Mouse (Mus musculus) limb, embryonic 15.5 days (tissue): Measurements from ENCODE around the gene Tmem147. TPM values are rescaled to one million over a fixed set of nuclear protein-coding genes. Genes with fewer than 3 reads are reported as not detected.

Source experiments
- ATAC-seq: fragments of 200-750 bp; cut with Nextera tagmentation; 2 replicates; pipeline ENCODE4 v1.8.0; 2017; ENCODE audit warnings: low read depth, moderate TSS enrichment; ENCODE audit not compliant: insufficient number of reproducible peaks, low FRiP score, low TSS enrichment
- H3K27ac ChIP-seq: fragments of 300-500 bp; sonication (generic); 2 replicates; pipeline ENCODE4 v1.5.1; 2015; ENCODE audit warnings: moderate library complexity, mild to moderate bottlenecking, inconsistent platforms
- H3K27me3 ChIP-seq: fragments of 300-500 bp; sonication (generic); 2 replicates; pipeline ENCODE4 v1.6.1; 2015; ENCODE audit warnings: inconsistent platforms
- H3K36me3 ChIP-seq: fragments of 300-500 bp; sonication (generic); 2 replicates; pipeline ENCODE4 v1.6.1; 2015; ENCODE audit warnings: inconsistent platforms
- H3K4me1 ChIP-seq: fragments of 300-500 bp; sonication (generic); 2 replicates; pipeline ENCODE4 v1.6.1; 2015; ENCODE audit warnings: inconsistent platforms
- H3K4me2 ChIP-seq: fragments of 300-500 bp; sonication (generic); 2 replicates; pipeline ENCODE4 v1.6.1; 2015; ENCODE audit warnings: mild to moderate bottlenecking, inconsistent platforms
- H3K4me3 ChIP-seq: fragments of 300-500 bp; sonication (generic); 2 replicates; pipeline ENCODE4 v1.5.1; 2015; ENCODE audit warnings: mild to moderate bottlenecking, inconsistent platforms
- H3K9ac ChIP-seq: fragments of 300-500 bp; sonication (generic); 2 replicates; pipeline ENCODE4 v1.6.1; 2015; ENCODE audit warnings: inconsistent platforms
- H3K9me3 ChIP-seq: fragments of 300-500 bp; sonication (generic); 2 replicates; pipeline ENCODE4 v1.6.1; 2016; ENCODE audit warnings: inconsistent platforms
- WGBS: fragments of 180-500 bp; shearing (Covaris S2); methylation state at CpG from one replicate; pipeline ENCODE4 v1.1.7; 2015; 5-methylcytosine and 5-hydroxymethylcytosine counted together
- polyA plus RNA-seq: library from polyadenylated mRNA; unstranded; fragments of >200 nt; fragmentation: Nextera tagmentation; extraction: Ambion mirVana; gene quantifications from 2 replicates; pipeline ENCODE4 v1.2.1, GENCODE M21; 2015

Tmem147 gene
- polyA plus RNA-seq, 1 experiment from 2014 or later = 199 TPM

DNA sequence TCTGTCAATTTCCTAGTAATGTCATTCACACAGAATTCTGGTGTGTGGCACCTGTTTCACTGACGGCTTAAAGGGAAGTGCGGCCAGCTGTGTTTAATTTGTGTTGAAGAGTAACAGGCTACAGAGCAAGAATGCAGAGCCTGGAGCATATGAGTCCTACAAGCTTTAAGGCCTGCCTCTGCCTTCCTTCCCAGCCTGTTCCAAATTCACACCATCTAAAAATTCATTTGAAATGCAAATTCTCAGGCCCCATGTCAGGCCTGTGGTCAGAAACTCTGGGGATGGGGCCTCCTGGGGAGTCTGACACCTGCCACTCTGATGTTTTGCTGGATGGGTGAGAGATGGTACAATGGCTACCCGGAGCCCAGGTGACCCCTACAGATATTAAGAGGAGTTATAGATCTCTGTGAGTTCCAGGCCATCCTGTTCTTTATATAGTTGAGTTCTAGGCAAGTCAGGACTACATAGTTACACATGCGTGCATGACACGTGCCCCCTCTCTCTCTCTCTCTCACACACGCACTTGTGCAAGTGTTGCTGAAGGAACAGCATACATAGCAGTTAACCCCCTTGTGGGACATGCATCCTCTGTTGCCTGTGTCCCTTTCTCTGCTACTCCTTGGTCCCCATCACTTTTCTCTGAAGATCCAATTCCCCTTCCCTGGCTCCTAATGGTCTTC lies 5.9 kb downstream of the Tmem147 start:
- H3K27me3 ChIP-seq = peaks cover 5% of the 10 kb centered on the region; the same call in 1 of the 2 replicates
- WGBS = 55% methylated on average over 6 of the region's 6 CpGs
- H3K36me3 ChIP-seq = peaks cover 20% of the 10 kb centered on the region
- no peak overlapping the region for H3K4me3 ChIP-seq
- H3K9me3 ChIP-seq = no peaks in the 10 kb centered on the region
- peaks cover 7% of the 10 kb centered on the region for H3K4me1 ChIP-seq
- H3K27ac ChIP-seq = no peak overlapping the region
- H3K4me2 ChIP-seq = no peak overlapping the region
- H3K9ac ChIP-seq = no peak overlapping the region
- no peak for ATAC-seq

DNA sequence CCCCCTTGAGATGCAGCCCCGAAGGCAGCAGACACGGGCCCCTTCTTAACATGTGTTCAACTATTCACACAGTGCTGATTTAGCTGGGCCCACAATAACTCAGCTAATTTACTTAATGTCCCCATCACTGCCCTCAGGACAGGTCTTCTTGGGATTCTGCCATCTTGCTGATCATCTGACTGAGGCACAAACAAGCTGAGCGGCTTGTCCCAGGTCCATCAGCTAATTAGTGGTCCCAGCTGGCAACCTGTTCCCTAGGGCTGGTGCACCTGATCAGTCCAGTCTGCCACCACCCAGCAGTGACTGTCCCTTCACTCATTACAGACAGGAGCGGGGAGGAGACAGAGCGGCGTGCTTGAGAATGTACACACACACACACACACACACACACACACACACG lies 8.1 kb downstream of the Tmem147 start:
- H3K4me2 ChIP-seq = no peak overlapping the region
- peaks cover 22% of the 10 kb centered on the region for H3K27me3 ChIP-seq
- H3K36me3 ChIP-seq = peaks cover 6% of the 10 kb centered on the region; the same call in 1 of the 2 replicates
- no peak overlapping the region for H3K9ac ChIP-seq
- H3K27ac ChIP-seq = no peak overlapping the region
- no peak for ATAC-seq
- no peak overlapping the region for H3K4me3 ChIP-seq
- 75% methylated on average over 7 of the region's 7 CpGs for WGBS
- no peaks in the 10 kb centered on the region for H3K9me3 ChIP-seq
- peaks cover 12% of the 10 kb centered on the region for H3K4me1 ChIP-seq

DNA sequence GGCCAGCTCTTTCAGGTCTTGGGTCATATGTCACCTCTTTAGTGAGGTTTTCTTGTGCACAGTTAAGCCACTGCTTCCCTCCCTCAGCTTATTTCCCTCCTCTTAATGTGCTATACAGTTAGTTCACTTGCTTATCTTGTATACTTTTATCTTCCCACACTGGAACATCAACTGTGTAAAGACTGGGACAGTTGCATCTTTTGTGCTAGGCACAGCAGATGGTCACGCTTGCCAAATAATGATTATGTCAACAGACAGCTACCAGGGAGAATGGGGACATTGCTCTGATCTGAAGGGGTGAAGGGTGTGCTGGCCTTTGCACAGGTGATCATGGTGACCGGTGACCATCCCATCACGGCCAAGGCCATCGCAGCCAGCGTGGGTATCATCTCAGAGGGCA lies 9.7 kb downstream of the Tmem147 start:
- no peak overlapping the region for H3K4me2 ChIP-seq
- whole genome bisulfite sequencing = 90% methylated on average over 5 of the region's 5 CpGs

DNA sequence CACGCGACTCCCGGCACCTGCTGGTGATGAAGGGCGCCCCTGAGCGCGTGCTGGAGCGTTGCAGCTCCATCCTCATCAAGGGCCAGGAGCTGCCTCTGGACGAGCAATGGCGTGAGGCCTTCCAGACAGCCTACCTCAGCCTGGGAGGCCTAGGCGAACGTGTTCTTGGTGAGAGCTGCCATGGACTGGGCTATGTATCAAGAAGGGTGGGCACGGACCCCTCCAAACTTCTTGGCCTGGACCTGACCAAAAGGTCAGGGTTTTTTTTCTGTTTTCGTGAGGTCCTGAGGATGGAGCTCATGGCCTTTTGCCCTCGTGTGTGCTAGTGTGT lies 11.7 kb downstream of the Tmem147 start:
- peak overlapping the region; percentile 60 for H3K4me2 ChIP-seq
- H3K9ac ChIP-seq = no peak overlapping the region
- H3K36me3 ChIP-seq = no peaks in the 10 kb centered on the region
- no peaks in the 10 kb centered on the region for H3K9me3 ChIP-seq
- peak overlapping the region; percentile 35 for H3K4me3 ChIP-seq
- H3K4me1 ChIP-seq = peaks cover 12% of the 10 kb centered on the region
- no peak overlapping the region for H3K27ac ChIP-seq
- ATAC-seq = no peak; the same call in 1 of the 2 replicates
- H3K27me3 ChIP-seq = peaks cover 38% of the 10 kb centered on the region
- WGBS = 11% methylated on average over 14 of the region's 14 CpGs

More for the DNA sequence above, 9.7 kb downstream of the Tmem147 start:
- Histone ChIP-seq H3K9ac (no peak overlapping the region), H3K4me1 (peaks cover 12% of the 10 kb centered on the region), H3K27ac (no peak overlapping the region), H3K4me3 (no peak overlapping the region), H3K27me3 (peaks cover 38% of the 10 kb centered on the region), H3K9me3 (no peaks in the 10 kb centered on the region), H3K36me3 (no peaks in the 10 kb centered on the region)
- ATAC-seq = no peak

DNA sequence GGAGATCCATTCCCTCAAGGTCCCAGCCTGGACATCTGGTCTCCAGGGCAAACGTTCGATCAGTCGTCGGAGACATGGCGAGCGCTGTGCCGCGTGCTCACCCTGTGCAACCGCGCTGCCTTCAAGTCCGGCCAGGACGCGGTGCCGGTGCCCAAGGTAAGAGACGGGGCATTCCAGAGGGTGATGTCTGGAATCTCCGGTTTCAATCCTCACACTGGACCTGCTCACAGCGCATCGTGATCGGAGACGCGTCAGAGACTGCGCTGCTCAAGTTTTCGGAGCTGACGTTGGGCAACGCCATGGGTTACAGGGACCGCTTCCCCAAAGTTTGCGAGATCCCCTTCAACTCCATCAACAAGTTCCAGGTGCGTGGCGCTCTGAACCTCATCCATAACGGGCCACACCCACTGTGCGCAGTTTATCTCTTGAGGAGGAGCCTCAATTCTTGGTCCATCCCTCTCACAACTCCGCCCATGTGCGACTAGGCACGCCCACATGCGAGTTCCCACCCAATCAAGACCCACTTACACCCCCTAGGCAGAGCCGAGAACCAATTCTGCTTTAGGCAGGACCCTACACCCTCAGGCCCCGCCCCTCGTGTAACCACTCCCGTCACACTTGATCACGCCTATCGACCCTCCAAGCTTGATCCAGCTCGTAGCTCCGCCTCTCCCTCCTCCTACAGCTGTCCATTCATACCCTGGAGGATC lies 12.2 kb downstream of the Tmem147 start:
- no peaks in the 10 kb centered on the region for H3K36me3 ChIP-seq
- no peaks in the 10 kb centered on the region for H3K9me3 ChIP-seq
- peak overlapping the region; percentile 60 for H3K4me2 ChIP-seq
- peaks cover 38% of the 10 kb centered on the region for H3K27me3 ChIP-seq
- ATAC-seq = peak; percentile 79
- peaks cover 12% of the 10 kb centered on the region for H3K4me1 ChIP-seq
- WGBS = 2% methylated on average over 43 of the region's 43 CpGs
- peak overlapping the region; percentile 35 for H3K4me3 ChIP-seq
- no peak overlapping the region for H3K27ac ChIP-seq
- no peak overlapping the region for H3K9ac ChIP-seq

DNA sequence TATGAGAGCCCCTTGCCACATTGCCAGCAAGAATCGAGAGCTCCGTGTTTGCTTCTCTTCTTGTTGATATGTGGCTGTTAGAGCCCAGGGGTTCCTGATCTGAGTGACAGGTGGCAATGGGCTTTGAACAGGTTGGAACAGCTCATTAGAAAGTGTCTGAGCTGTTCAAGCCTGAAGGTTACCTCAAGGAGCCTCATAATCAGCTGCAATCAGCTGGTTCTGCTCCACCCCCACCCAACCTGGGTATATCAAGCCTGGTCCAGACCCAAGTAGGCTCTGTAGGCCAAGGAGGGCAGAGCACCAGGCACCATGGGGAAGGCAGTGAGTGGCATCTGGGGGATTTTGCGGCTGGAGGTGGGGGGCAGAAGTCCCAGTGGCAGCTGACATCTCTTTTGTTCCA lies 17.4 kb downstream of the Tmem147 start, which contains the start of gene Atp4a:
Gene Atp4a (plus strand): TSS at position 268 of the 400 bp plus-strand sequence.
- H3K9ac ChIP-seq = no peak within 1 kb of the TSS
- H3K9me3 ChIP-seq = no peaks in the 10 kb centered on the region
- ATAC-seq = no peak
- H3K4me3 ChIP-seq = no peak within 1 kb of the TSS
- H3K27ac ChIP-seq = no peak within 1 kb of the TSS
- H3K4me2 ChIP-seq = no peak within 1 kb of the TSS
- 73% methylated on average over 3 of the region's 3 CpGs for WGBS
- H3K27me3 ChIP-seq = peaks cover 26% of the 10 kb centered on the region
- no peaks in the 10 kb centered on the region for H3K36me3 ChIP-seq
- peaks cover 3% of the 10 kb centered on the region for H3K4me1 ChIP-seq

DNA sequence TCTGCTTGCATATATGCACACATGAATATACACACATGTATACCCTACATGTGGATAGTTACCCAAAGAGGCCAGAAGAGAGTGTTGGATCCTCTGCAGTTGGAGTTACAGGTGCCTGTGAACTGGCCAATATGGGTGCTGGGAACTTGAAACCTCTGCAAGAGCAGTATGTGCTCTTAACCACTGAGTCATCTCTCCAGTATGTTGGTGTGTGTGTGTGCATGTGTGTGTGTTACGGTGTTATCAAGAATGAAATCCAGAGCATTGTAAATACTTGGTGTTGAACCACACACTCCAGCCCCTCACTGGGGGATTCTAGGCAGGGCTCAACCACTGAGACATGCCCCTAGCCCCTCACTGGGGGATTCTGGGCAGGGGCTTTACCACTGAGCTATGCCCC lies 21.9 kb downstream of the Tmem147 start:
- Histone ChIP-seq H3K9me3 (no peaks in the 10 kb centered on the region), H3K27ac (no peak overlapping the region), H3K27me3 (0 out of 2 replicates have a peak, but pooled peaks cover 3% of the 10 kb centered on the region), H3K4me3 (no peak overlapping the region), H3K4me2 (no peak overlapping the region), H3K4me1 (no peaks in the 10 kb centered on the region), H3K36me3 (no peaks in the 10 kb centered on the region), H3K9ac (no peak overlapping the region)
- 87% methylated on average over 1 of the region's 1 CpGs for WGBS
- no peak for ATAC-seq

DNA sequence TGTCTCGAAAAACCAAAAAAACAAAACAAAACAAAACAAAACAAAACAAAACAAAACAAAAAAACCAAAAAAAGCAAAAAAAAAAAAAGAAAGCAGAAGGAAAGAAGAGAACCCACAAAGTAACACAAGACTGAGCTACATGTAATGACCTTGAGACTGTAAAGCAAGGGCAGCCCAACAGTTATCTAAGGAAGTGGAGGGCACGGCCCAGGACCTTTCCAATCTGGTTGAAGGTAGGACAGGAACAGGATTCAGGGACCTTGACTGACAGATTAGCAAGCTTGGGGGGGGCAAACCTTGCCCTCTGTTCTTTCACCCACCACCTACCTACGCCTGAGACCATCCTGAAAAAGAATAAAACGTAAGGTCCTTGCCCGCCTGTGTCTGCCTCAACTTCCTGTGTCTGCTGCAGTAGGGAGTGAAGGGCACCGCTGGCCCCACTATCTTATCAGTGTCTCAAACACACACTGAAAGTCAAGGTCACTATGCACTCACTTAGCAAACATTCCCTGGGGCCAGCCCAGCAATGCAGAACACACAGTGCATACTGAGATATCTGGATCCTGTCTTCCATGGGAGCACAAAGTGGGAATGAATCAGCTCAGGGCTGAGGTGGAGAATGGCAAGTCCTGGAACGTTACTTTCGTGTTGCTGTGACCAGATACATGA lies 23.0 kb downstream of the Tmem147 start:
- Histone ChIP-seq H3K36me3 (no peaks in the 10 kb centered on the region), H3K27ac (no peak overlapping the region), H3K4me2 (no peak overlapping the region), H3K4me3 (no peak overlapping the region), H3K9ac (no peak overlapping the region), H3K27me3 (0 out of 2 replicates have a peak, but pooled peaks cover 3% of the 10 kb centered on the region), H3K9me3 (no peaks in the 10 kb centered on the region), H3K4me1 (no peaks in the 10 kb centered on the region)
- WGBS = 71% methylated on average over 8 of the region's 8 CpGs
- ATAC-seq = no peak

DNA sequence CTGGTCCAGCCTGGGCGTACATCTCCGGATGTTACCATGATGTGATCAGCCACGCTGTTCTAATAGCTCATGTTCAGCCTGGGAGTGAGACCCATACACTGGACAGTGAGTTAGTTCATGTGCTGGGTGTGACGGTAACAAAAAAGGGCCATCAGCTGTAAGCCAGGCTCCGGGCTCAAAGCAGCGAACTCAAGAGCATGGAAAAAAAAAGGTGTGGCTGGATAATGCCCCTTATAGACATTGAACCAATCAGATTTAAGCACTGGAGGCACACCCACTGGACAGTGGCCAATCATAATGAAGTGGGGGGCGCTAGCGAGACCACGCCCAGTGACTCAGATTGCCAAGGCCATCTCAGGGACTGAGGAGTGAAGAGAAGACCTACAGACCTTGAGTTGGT lies 30.8 kb downstream of the Tmem147 start, which contains the start of gene 2200002J24Rik:
Gene 2200002J24Rik (plus strand): TSS at position 338 of the 400 bp plus-strand sequence.
- Histone ChIP-seq H3K9ac (no peak within 1 kb of the TSS), H3K36me3 (no peaks in the 10 kb centered on the region), H3K4me2 (no peak within 1 kb of the TSS), H3K27me3 (no peaks in the 10 kb centered on the region), H3K4me3 (no peak within 1 kb of the TSS), H3K27ac (no peak within 1 kb of the TSS), H3K4me1 (no peaks in the 10 kb centered on the region), H3K9me3 (no peaks in the 10 kb centered on the region)
- no peak for ATAC-seq
- 38% methylated on average over 9 of the region's 9 CpGs for WGBS

DNA sequence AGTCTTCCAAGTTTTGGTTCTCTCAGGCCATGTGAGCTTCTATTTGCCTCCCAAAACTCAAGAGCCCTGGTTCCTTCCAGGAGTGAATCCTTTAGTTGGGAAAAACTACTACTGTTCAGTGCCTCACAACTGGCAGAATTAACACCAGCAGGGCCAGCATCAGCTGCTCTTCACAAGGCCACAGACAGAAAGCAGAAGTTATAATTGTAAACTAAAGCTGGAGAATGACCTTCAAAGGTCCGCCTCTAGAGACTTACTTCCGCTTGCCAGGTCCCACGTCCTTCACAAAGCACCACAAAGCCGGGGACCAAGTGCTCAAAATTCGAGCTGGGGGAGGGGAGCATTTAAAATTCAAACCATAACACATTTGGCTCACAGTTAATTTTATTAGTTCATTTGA lies 31.2 kb downstream of the Tmem147 start:
- H3K9me3 ChIP-seq = no peaks in the 10 kb centered on the region
- no peaks in the 10 kb centered on the region for H3K36me3 ChIP-seq
- H3K4me2 ChIP-seq = no peak overlapping the region
- no peak overlapping the region for H3K4me3 ChIP-seq
- H3K27me3 ChIP-seq = no peaks in the 10 kb centered on the region
- H3K9ac ChIP-seq = no peak overlapping the region
- no peak for ATAC-seq
- 59% methylated on average over 5 of the region's 5 CpGs for WGBS
- no peaks in the 10 kb centered on the region for H3K4me1 ChIP-seq
- no peak overlapping the region for H3K27ac ChIP-seq

DNA sequence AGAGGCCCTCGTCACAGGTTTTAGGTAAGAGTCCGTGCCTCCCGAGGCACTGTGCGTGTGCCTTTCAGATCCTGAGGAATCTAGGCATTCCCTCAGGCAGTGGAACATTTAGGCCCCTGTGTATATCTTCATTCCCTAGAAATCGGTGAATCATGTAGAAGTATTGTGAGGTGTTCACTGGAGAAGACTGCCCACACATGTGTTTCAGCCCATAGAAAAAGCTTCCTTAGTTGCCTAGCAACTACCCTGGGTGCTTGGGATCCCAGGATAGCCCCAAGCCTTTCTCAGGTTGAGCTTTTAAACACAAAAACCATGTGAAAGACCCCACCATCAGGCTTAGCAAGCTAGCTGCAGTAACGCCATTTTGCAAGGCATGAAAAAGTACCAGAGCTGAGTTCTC lies 41.0 kb downstream of the Tmem147 start:
- H3K4me2 ChIP-seq = no peak overlapping the region
- H3K27ac ChIP-seq = no peak overlapping the region
- H3K4me1 ChIP-seq = no peaks in the 10 kb centered on the region
- H3K9me3 ChIP-seq = no peaks in the 10 kb centered on the region
- no peak overlapping the region for H3K4me3 ChIP-seq
- H3K9ac ChIP-seq = no peak overlapping the region
- H3K27me3 ChIP-seq = peaks cover 19% of the 10 kb centered on the region
- H3K36me3 ChIP-seq = no peaks in the 10 kb centered on the region
- ATAC-seq = no peak
- 67% methylated on average over 6 of the region's 6 CpGs for WGBS

DNA sequence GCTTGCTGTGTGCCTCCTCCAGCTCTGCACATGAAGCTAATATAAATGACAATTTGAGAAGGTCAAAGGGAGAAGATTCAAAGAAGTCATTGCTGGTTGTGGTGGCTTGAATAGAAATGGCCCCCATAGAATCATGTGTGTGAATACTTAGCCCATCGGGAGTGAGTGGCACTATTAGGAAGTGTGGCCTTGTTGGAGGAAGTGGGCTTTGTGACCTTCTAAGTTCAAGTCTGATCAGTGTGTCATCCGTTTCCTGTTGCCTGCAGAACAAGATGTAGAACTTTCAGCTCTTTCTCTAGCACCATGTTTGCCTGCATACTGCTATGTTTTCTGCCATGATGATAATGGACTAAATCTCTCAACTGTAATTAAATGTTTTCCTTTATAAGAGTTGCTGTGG lies 45.9 kb downstream of the Tmem147 start:
- H3K9me3 ChIP-seq = no peaks in the 10 kb centered on the region
- H3K4me1 ChIP-seq = no peaks in the 10 kb centered on the region
- ATAC-seq = no peak
- H3K27me3 ChIP-seq = peaks cover 19% of the 10 kb centered on the region
- H3K27ac ChIP-seq = no peak overlapping the region
- no peak overlapping the region for H3K4me3 ChIP-seq
- H3K36me3 ChIP-seq = no peaks in the 10 kb centered on the region
- H3K4me2 ChIP-seq = no peak overlapping the region
- 75% methylated on average over 2 of the region's 2 CpGs for WGBS
- H3K9ac ChIP-seq = no peak overlapping the region
